Comparison of ENCODE assay signal across 28 mouse cellular contexts in genomic region chr12:110389439-110389838, GRCm38 (mm10). TPM values are rescaled to one million over a fixed set of nuclear protein-coding genes. Genes with fewer than 3 reads are reported as not detected.
A peak's percentile ranks its signal among the peaks of the same experiment; 100 is the strongest.
DNase-seq lines count a peak whose midpoint lies in the region; ATAC-seq lines count a peak whose summit lies in the region.
"Had no signal": no experiment of that assay in that cellular context is flagged by ENCODE, and none has a peak within 500 bp of the region (broad histone marks: within the 10 kb centered on the region; RNA-seq: fewer than 3 reads in every experiment).

No protein-coding gene starts in this region.

- H3K9me3 ChIP-seq in forebrain, embryonic 11.5 days (ENCODE audit: control insufficient read depth, low read length) = no peaks in the 10 kb centered on the region
- no peaks in the 10 kb centered on the region for H3K9me3 ChIP-seq in forebrain, embryonic 10.5 days
- H3K9me3 ChIP-seq: embryonic facial prominence, embryonic 13.5 days; forebrain, embryonic 12.5 days; heart, embryonic 15.5 days; kidney, embryonic 15.5 days; liver, embryonic 12.5 days; neural tube, embryonic 12.5 days had no signal

- ATAC-seq in forebrain, embryonic 11.5 days (replicated peaks; ENCODE audit: low FRiP score) = no peak
- ATAC-seq: hindbrain, postnatal 0 days; liver, embryonic 12.5 days; liver, postnatal 0 days; lung, postnatal 0 days had no signal

- H3K27me3 ChIP-seq in forebrain, embryonic 11.5 days (ENCODE audit: control insufficient read depth, insufficient read depth, low read length) = no peaks in the 10 kb centered on the region
- H3K27me3 ChIP-seq in forebrain, embryonic 10.5 days (ENCODE audit: poor library complexity, severe bottlenecking) = peaks cover 20% of the 10 kb centered on the region
- H3K27me3 ChIP-seq: forebrain, embryonic 12.5 days; heart, embryonic 15.5 days; liver, embryonic 12.5 days; neural tube, embryonic 12.5 days had no signal

- H3K4me3 ChIP-seq in forebrain, embryonic 11.5 days (ENCODE audit: low read depth, low read length) = no peak overlapping the region
- no peak overlapping the region for H3K4me3 ChIP-seq in forebrain, embryonic 10.5 days
- H3K4me3 ChIP-seq: embryonic facial prominence, embryonic 13.5 days; forebrain, embryonic 12.5 days; heart, embryonic 15.5 days; kidney, embryonic 15.5 days; liver, embryonic 12.5 days; neural tube, embryonic 12.5 days had no signal

- no peak overlapping the region for H3K27ac ChIP-seq in forebrain, embryonic 11.5 days (ENCODE audit: low read depth, low read length)
- no peak overlapping the region for H3K27ac ChIP-seq in forebrain, embryonic 10.5 days
- H3K27ac ChIP-seq: embryonic facial prominence, embryonic 13.5 days; forebrain, embryonic 12.5 days; heart, embryonic 15.5 days; hindbrain, postnatal 0 days; kidney, embryonic 15.5 days; liver, embryonic 12.5 days; macrophage; neural tube, embryonic 12.5 days; stomach, postnatal 0 days had no signal

- H3K9ac ChIP-seq in forebrain, embryonic 11.5 days (ENCODE audit: low read length) = no peak overlapping the region
- H3K9ac ChIP-seq: embryonic facial prominence, embryonic 13.5 days; forebrain, embryonic 12.5 days; heart, embryonic 15.5 days; kidney, embryonic 15.5 days; liver, embryonic 12.5 days; liver, postnatal 0 days; neural tube, embryonic 12.5 days had no signal

- peaks cover 4% of the 10 kb centered on the region; the same call in 1 of the 2 replicates for H3K4me1 ChIP-seq in forebrain, embryonic 11.5 days (replicated peaks; ENCODE audit: control insufficient read depth, insufficient read depth, low read length)
- peaks cover 29% of the 10 kb centered on the region for H3K4me1 ChIP-seq in forebrain, embryonic 10.5 days
- H3K4me1 ChIP-seq: embryonic facial prominence, embryonic 13.5 days; heart, embryonic 15.5 days; liver, embryonic 12.5 days; neural tube, embryonic 12.5 days had no signal

- peak; percentile 89 for DNase-seq in CD4-positive, CD25-positive, alpha-beta regulatory T cell, adult 2 months (ENCODE audit: low read depth, low spot score)
- DNase-seq in ES-CJ7 (ENCODE audit: low read depth, low spot score) (peak; percentile 42), ZHBTc4 (ENCODE audit: low read depth, low spot score) (peak; percentile 62)
- DNase-seq in naive thymus-derived CD4-positive, alpha-beta T cell, adult 2 months (ENCODE audit: low read depth) = peak; percentile 35
- DNase-seq in forebrain, embryonic 11.5 days (ENCODE audit: low spot score) = no peak
- DNase-seq in forebrain, embryonic 10.5 days (ENCODE audit: extremely low spot score, low spot score) = no peak
- DNase-seq: adrenal gland, postnatal 25 days; B cell, adult 2 months; cerebellum, adult 18-20 months; cerebellum, postnatal 10 days; gastrocnemius, postnatal 10 days; kidney, adult 11 months; kidney, postnatal 25 days; left cerebral cortex, postnatal 4 days; liver, postnatal 0 days; midbrain, embryonic 14.5 days; right cerebral cortex, postnatal 4 days; thymus, postnatal 4 days had no signal

- no peaks in the 10 kb centered on the region for H3K36me3 ChIP-seq in forebrain, embryonic 11.5 days (ENCODE audit: control insufficient read depth, insufficient read depth, low read length)
- H3K36me3 ChIP-seq in forebrain, embryonic 10.5 days (replicated peaks) = no peaks in the 10 kb centered on the region
- H3K36me3 ChIP-seq: embryonic facial prominence, embryonic 13.5 days; forebrain, embryonic 12.5 days; heart, embryonic 15.5 days; kidney, embryonic 15.5 days; liver, embryonic 12.5 days; neural tube, embryonic 12.5 days had no signal

- 81% methylated on average over 12 of the region's 12 CpGs for WGBS in forebrain, embryonic 11.5 days
- WGBS in forebrain, embryonic 10.5 days = 81% methylated on average over 12 of the region's 12 CpGs

- no peak overlapping the region for H3K4me2 ChIP-seq in forebrain, embryonic 11.5 days (ENCODE audit: low read depth, low read length, severe bottlenecking)
- H3K4me2 ChIP-seq: embryonic facial prominence, embryonic 13.5 days; forebrain, embryonic 12.5 days; heart, embryonic 15.5 days; kidney, embryonic 15.5 days; liver, embryonic 12.5 days; neural tube, embryonic 12.5 days had no signal

RNA-seq across cellular contexts. Expression of gene Ppp2r5c, which starts 57.5 kb away (rescaled TPM):
- 163 TPM in 2 replicates for polyA plus RNA-seq in forebrain, embryonic 11.5 days (2014; fragmentation: Nextera tagmentation; extraction: Ambion mirVana)
- 135 and 138 TPM in 2 replicates for polyA plus RNA-seq in forebrain, embryonic 10.5 days (2016; fragmentation: Nextera tagmentation; extraction: Ambion mirVana)

Comparison
In these comparisons a context has a peak if more than half of its experiments do, and no peak if none do; other contexts are left out.
1. DNase-seq: peak in CD4-positive, CD25-positive, alpha-beta regulatory T cell, adult 2 months (single experiment), ES-CJ7 (single experiment), ZHBTc4 (single experiment) and naive thymus-derived CD4-positive, alpha-beta T cell, adult 2 months (single experiment); none in forebrain, embryonic 11.5 days (single experiment) and forebrain, embryonic 10.5 days (single experiment).